Mouse (Mus musculus): ENCODE measurements around the gene Thbd. TPM values are rescaled to one million over a fixed set of nuclear protein-coding genes. Genes with fewer than 3 reads are reported as not detected.

Thbd gene
- polyA plus RNA-seq, 1 experiment from 2014 or later: 8.5 TPM

Other genes with a start within 250 kb of the Thbd start
- 3.7 and 4.1 TPM in 2 replicates for gene Sstr4, start 12.8 kb downstream of the Thbd start, polyA plus RNA-seq (2014; fragmentation: Nextera tagmentation; extraction: Ambion mirVana)
- gene Cd93, start 35.4 kb upstream of the Thbd start, polyA plus RNA-seq (2014; fragmentation: Nextera tagmentation; extraction: Ambion mirVana): 10.1 and 10.3 TPM in 2 replicates